Mouse (Mus musculus) C2C12 (cell line): ENCODE data around the gene Diaph3. TPM values are rescaled to one million over a fixed set of nuclear protein-coding genes. Genes with fewer than 3 reads are reported as not detected.

ENCODE experiments used
- H3K27me3 ChIP-seq: one replicate; pipeline ENCODE4 v1.6.1; 2011; ENCODE audit not compliant: control insufficient read depth, insufficient read depth, insufficient read length
- H3K36me3 ChIP-seq: one replicate; pipeline ENCODE4 v1.6.1; 2011; ENCODE audit not compliant: control insufficient read depth, insufficient read depth
- H3K4me3 ChIP-seq: one replicate; pipeline ENCODE4 v1.5.1; 2011; ENCODE audit warnings: mild to moderate bottlenecking, control low read depth; ENCODE audit not compliant: poor library complexity, insufficient read depth, severe bottlenecking
- H3K79me2 ChIP-seq: one replicate; pipeline ENCODE4 v1.6.1; 2011; ENCODE audit not compliant: control insufficient read depth, insufficient read depth
- H3K79me3 ChIP-seq: one replicate; pipeline ENCODE4 v1.6.1; 2011; ENCODE audit warnings: low read depth, control low read depth
- H3ac ChIP-seq: one replicate; pipeline ENCODE3; 2011; ENCODE audit warnings: low read depth; ENCODE audit not compliant: control insufficient read depth, insufficient read length
- CEBPB ChIP-seq: IDR thresholded peaks from one replicate; pipeline ENCODE4 v1.6.1; 2011; ENCODE audit warnings: low read depth, mild to moderate bottlenecking, control low read depth, moderate library complexity
- CTCF ChIP-seq: IDR thresholded peaks from one replicate; pipeline ENCODE4 v1.5.1; 2011; ENCODE audit not compliant: control insufficient read depth, insufficient read depth, insufficient read length
- FOSL1 ChIP-seq: IDR thresholded peaks from one replicate; pipeline ENCODE4 v1.8.0; 2011; ENCODE audit warnings: mild to moderate bottlenecking, low read length; ENCODE audit not compliant: poor library complexity, insufficient read depth, severe bottlenecking
- MAX ChIP-seq: IDR thresholded peaks from one replicate; pipeline ENCODE4 v1.6.1; 2011; ENCODE audit warnings: mild to moderate bottlenecking, control low read depth
- MYOD1 ChIP-seq: IDR thresholded peaks from one replicate; pipeline ENCODE4 v1.6.1; 2011; ENCODE audit warnings: low read depth; ENCODE audit not compliant: control insufficient read depth, insufficient read length
- MYOG ChIP-seq: IDR thresholded peaks from one replicate; pipeline ENCODE4 v1.6.1; 2011; ENCODE audit not compliant: control insufficient read depth, insufficient read length; ENCODE audit errors: extremely low read depth
- USF1 ChIP-seq: IDR thresholded peaks from one replicate; pipeline ENCODE4 v1.6.1; 2011; ENCODE audit warnings: low read depth, mild to moderate bottlenecking, control low read depth, moderate library complexity
- polyA plus RNA-seq: library from polyadenylated mRNA; unstranded; fragments of >200 nt; fragmentation: generic; extraction: Trizol; gene quantifications from one replicate; pipeline ENCODE4 v1.2.1, GENCODE M21; 2012; ENCODE audit warnings: missing spikeins

The Diaph3 gene
- polyA plus RNA-seq, 1 experiment = 14.3 TPM

DNA sequence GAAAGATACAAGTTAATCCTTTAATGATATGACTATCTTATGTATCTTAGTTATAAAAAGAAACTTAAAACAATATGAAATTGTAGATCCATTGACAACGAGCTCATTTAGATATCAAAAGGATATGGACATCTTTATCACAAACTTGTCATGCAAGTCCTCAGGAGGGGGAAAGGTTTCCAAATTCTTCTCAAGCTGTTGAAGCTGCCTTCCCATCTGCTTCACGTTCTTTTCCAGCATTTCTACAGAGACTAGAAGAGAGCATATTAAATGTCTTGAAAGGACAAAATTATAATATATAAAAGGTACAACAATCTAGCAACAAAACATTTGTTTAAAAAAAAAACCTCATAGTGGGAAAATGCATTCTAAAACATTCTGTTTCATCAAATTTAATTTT is 306.2 kb downstream of the Diaph3 start:
- Histone ChIP-seq H3K79me3 (no peaks in the 10 kb centered on the region), H3K4me3 (no peak overlapping the region), H3K36me3 (no peaks in the 10 kb centered on the region), H3K27me3 (no peaks in the 10 kb centered on the region), H3K79me2 (no peaks in the 10 kb centered on the region), H3ac (no peak overlapping the region)
- TF ChIP-seq FOSL1 (no peak), MAX (no peak), MYOD1 (no peak), MYOG (no peak), CTCF (no peak), USF1 (no peak), CEBPB (no peak)

GRCm38 (mm10) chr14:86834269-86834668 is 306.8 kb downstream of the Diaph3 start:
- H3K27me3 ChIP-seq = no peaks in the 10 kb centered on the region
- no peaks in the 10 kb centered on the region for H3K79me3 ChIP-seq
- H3K4me3 ChIP-seq = no peak overlapping the region
- H3ac ChIP-seq = no peak overlapping the region
- no peaks in the 10 kb centered on the region for H3K36me3 ChIP-seq
- H3K79me2 ChIP-seq = no peaks in the 10 kb centered on the region
- TF ChIP-seq FOSL1 (no peak), MYOG (no peak), USF1 (no peak), MYOD1 (no peak), CTCF (no peak), MAX (no peak), CEBPB (no peak)

DNA sequence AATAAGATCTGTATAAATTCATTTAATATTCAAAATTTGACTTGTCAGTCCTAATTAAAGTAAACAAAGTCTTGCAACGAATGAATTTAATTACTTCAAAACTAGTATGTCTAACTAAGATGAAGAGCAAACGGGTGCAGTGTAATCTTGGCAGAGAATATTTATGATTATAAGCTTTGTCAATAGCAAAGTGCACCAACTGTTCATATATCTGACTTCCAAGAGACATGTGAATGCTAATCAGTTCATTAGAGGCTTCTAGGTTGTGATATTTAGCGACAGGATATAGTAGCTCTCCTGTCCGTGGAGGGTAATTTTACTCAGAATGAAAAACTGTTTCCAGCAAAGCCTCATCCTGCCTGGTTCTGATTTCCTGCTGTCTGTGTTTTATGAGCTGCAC is 308.0 kb downstream of the Diaph3 start:
- no peaks in the 10 kb centered on the region for H3K79me2 ChIP-seq

GRCm38 (mm10) chr14:86816246-86816645 is 324.8 kb downstream of the Diaph3 start:
- H3K27me3 ChIP-seq = no peaks in the 10 kb centered on the region
- TF ChIP-seq CEBPB (peak; percentile 31), FOSL1 (no peak)

More for the DNA sequence above, 308.0 kb downstream of the Diaph3 start:
- H3K36me3 ChIP-seq = no peaks in the 10 kb centered on the region
- no peak overlapping the region for H3ac ChIP-seq
- H3K27me3 ChIP-seq = no peaks in the 10 kb centered on the region
- TF ChIP-seq MYOG (no peak), CEBPB (no peak), USF1 (no peak), MYOD1 (no peak), FOSL1 (no peak), MAX (no peak), CTCF (no peak)
- no peak overlapping the region for H3K4me3 ChIP-seq
- no peaks in the 10 kb centered on the region for H3K79me3 ChIP-seq

DNA sequence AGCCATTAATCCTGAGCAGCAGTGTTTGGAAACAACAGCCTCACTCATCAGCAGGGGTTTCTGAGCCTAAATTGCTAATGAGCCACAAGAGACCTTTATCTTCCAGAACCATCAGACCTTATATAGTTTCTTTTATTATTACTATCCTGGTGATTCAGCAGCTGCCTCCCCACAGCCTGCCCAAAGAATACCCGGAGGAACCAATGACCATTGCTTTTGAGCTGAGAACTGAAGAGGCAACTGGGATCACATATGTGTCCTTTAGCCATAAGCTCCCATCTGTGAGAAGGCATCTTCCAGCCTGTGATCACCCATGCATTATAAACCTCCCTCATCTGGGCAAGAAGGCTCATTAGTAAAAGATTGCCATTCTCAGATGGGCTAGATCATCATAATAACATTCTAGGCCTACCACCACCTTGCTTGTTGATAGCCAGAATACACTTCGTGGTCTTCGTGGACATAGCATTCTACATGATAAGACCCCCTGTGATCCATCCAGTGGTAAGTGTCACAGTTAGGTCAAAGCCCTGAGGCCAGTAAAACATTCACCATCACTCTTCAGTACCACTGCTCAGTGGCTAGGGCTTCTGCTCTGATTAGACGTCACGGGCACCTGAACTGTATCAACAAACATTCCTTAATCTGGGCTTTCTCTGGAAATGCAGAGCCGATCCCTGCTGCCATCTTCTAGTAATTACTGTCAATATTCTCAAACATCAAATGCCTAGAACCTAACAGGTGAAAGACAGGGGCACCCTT is 352.0 kb downstream of the Diaph3 start:
- Histone ChIP-seq H3ac (no peak overlapping the region), H3K36me3 (no peaks in the 10 kb centered on the region), H3K79me2 (no peaks in the 10 kb centered on the region), H3K4me3 (no peak overlapping the region), H3K27me3 (no peaks in the 10 kb centered on the region), H3K79me3 (no peaks in the 10 kb centered on the region)
- no peak for TF ChIP-seq FOSL1

More at GRCm38 (mm10) chr14:86816246-86816645, 324.8 kb downstream of the Diaph3 start:
- H3K36me3 ChIP-seq = peaks cover 3% of the 10 kb centered on the region
- no peaks in the 10 kb centered on the region for H3K79me3 ChIP-seq
- no peak overlapping the region for H3ac ChIP-seq
- H3K4me3 ChIP-seq = no peak overlapping the region
- H3K79me2 ChIP-seq = no peaks in the 10 kb centered on the region

DNA sequence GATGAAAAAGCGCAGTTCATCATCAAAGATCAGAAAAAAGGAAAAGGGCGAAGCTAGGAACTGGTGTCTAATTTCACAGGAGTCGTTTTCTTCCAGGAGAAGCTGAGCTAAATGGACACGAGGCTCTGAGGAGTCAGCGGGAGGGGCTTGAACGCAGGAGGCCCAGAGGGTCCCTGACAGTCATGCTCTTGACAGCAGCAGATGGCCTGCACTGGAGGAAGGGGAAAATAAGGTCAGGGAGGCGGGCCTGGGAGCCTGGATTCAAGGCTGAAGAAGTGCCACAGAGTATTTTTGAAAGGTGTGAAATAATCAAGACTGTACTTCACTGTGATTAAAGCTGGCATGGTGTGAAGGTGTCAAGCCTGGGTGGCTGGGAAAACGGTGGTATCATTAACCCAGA is 354.2 kb downstream of the Diaph3 start:
- H3ac ChIP-seq = no peak overlapping the region
- no peaks in the 10 kb centered on the region for H3K36me3 ChIP-seq
- H3K27me3 ChIP-seq = no peaks in the 10 kb centered on the region
- no peak overlapping the region for H3K4me3 ChIP-seq
- no peaks in the 10 kb centered on the region for H3K79me3 ChIP-seq
- no peaks in the 10 kb centered on the region for H3K79me2 ChIP-seq
- TF ChIP-seq MAX = no peak
- no peak for TF ChIP-seq FOSL1
- no peak for TF ChIP-seq USF1
- no peak for TF ChIP-seq MYOG
- no peak for TF ChIP-seq CTCF
- no peak for TF ChIP-seq CEBPB
- TF ChIP-seq MYOD1 = no peak
